Mouse (Mus musculus) small intestine, adult 10 weeks (tissue): ENCODE data around the gene Olfr1315-ps1. TPM values are rescaled to one million over a fixed set of nuclear protein-coding genes. Genes with fewer than 3 reads are reported as not detected.

ENCODE experiments used
- polyA plus RNA-seq: library from polyadenylated mRNA; stranded (reverse); fragments of 350-450 nt; fragmentation: Illumina TruSeq; extraction: RNeasy Lipid Tissue Mini Kit (QIAGEN cat#74804); gene quantifications from one replicate; pipeline ENCODE4 v1.2.3, GENCODE M21; 2014; ENCODE audit warnings: low replicate concordance

Gene Olfr1315-ps1
- not detected for polyA plus RNA-seq

DNA sequence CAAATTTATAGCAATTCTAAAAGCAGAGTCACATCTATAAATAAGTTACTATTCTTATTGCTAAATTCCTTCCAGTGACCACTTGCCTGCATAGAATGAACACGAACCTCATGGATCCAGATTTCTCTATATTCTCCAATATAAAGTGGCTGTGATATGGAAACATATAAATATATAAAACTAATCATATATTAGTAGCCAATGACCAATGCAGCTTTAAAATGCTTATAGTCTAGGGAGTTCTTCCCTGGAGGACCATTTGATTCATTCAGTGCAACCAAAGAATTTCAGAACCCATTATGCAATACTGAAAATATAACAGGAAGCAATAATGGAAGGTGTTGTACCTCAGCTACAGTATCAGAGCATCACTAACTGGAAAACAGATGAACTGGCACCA is at the start of gene Olfr1315-ps1:
TSS of gene Olfr1315-ps1 (minus strand) at position 101 of the 400 bp plus-strand sequence.

DNA sequence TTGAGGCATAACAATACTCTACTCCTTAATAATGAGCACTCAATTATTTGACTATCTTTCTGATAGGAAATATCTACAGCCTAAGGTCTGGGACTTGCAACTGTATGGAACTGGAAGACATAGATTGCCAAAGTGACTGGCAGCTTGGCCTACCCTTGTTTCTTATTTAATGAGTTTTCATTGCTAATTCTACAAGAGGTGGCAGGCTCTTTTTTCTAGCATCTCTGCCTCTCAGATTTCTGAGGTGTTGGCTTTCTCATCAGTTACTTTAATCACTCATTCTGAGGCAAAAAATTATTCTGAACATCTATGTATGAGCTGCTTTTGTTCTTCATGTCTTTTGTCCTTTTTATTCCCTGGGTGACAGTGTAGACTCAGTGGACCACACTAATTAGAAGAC is 38.7 kb upstream of the Olfr1315-ps1 start, which contains the start of gene Olfr1318:
TSS of gene Olfr1318 (plus strand) at position 301 of the 400 bp plus-strand sequence.

DNA sequence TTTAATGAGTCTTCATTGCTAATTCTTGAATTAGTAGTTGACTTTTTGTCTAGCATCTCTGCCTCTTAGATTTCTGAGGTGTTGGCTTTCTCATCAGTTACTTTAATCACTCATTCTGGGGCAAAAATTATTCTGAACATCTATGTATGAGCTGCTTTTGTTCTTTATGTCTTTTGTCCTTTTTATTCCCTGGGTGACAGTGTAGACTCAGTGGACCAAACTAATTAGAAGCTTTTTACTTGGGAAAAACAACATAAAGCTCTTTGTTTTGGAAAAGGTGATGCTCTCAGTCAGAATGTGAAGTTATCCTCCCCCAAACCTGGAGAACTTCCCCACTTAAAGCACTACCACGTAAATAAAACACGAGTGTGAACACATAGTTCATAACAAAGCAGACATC is 24.8 kb upstream of the Olfr1315-ps1 start, which contains the start of gene Olfr1317:
TSS of gene Olfr1317 (plus strand) at position 301 of the 400 bp plus-strand sequence.

DNA sequence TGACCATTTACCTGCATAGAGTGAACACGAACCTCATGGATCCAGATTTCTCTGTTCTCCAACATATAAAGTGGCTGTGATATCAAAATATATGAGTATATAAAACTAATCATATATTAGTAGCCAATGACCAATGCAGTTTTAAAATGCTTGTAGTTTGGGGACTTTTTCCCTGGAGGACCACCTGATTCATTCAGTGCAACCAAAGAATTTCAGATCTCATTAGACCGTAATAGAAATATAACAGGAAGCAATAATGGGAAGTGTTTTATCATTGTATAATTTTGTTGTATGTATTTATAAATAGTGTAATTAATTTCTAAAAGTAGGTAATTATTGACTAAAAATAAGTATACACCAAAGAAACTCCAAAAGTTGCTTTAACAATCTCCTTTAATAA is 19.6 kb upstream of the Olfr1315-ps1 start, which contains the start of gene Olfr1316:
TSS of gene Olfr1316 (minus strand) at position 101 of the 400 bp plus-strand sequence.

DNA sequence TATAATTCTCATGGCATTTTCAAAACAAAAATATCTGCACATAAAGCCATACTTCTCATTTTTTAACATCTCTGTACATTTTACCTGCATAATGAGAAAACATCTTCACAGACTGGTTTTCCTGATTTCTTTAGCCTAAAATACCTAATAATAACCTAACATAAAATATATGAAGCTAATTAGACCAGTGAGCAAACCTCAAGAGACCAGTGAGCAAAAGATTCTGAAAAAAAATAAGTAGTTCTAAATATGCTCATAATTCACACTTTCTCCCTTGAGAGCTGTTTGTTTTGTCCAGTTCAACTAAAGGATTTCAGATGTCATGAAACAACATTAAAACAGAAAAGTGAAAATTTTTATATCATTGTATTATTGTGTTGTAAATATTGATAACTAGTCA is 18.6 kb downstream of the Olfr1315-ps1 start, which contains the start of gene Olfr1314:
TSS of gene Olfr1314 (minus strand) at position 101 of the 400 bp plus-strand sequence.

DNA sequence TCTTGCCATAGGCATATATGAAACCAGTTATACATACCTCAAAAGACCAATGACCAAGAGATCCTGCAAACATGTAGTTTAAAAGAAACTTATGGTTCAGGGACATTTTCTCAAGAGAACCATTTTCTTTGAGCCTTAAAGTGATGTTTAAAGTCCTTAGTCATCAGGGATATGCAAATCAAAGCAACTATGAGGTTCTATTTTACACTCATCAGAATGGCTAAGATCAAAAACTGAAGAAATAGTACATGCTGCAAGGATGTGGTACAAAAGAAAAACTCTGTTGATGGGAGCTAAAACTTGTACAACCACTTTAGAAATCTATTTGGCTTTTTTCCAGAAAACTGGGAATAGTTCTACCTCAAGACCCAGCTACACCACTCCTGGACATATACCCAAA is 37.5 kb downstream of the Olfr1315-ps1 start, which contains the start of gene Olfr1313:
TSS of gene Olfr1313 (minus strand) at position 101 of the 400 bp plus-strand sequence.

Other genes with a start within 250 kb of the Olfr1315-ps1 start
- gene Olfr1305, start 238.3 kb downstream of the Olfr1315-ps1 start, polyA plus RNA-seq, result not detected
- gene Olfr1306, start 199.2 kb downstream of the Olfr1315-ps1 start, polyA plus RNA-seq, result not detected
- not detected for gene Olfr1307, start 166.0 kb downstream of the Olfr1315-ps1 start, polyA plus RNA-seq
- gene Olfr1308, start 150.5 kb downstream of the Olfr1315-ps1 start, polyA plus RNA-seq, result not detected
- not detected for gene Olfr1309, start 125.2 kb downstream of the Olfr1315-ps1 start, polyA plus RNA-seq
- gene Olfr1310, start 102.7 kb downstream of the Olfr1315-ps1 start, polyA plus RNA-seq, result not detected
- gene Olfr1311, start 91.0 kb downstream of the Olfr1315-ps1 start, polyA plus RNA-seq, result not detected
- not detected for gene Olfr1312, start 65.2 kb downstream of the Olfr1315-ps1 start, polyA plus RNA-seq
- gene Olfr1313, start 37.6 kb downstream of the Olfr1315-ps1 start, polyA plus RNA-seq, result not detected
- gene Olfr1314, start 18.7 kb downstream of the Olfr1315-ps1 start, polyA plus RNA-seq, result not detected
- gene Olfr1316, start 19.5 kb upstream of the Olfr1315-ps1 start, polyA plus RNA-seq, result not detected
- not detected for gene Olfr1317, start 24.9 kb upstream of the Olfr1315-ps1 start, polyA plus RNA-seq
- gene Olfr1318, start 38.8 kb upstream of the Olfr1315-ps1 start, polyA plus RNA-seq, result not detected
- gene Lpcat4, start 124.0 kb upstream of the Olfr1315-ps1 start, polyA plus RNA-seq, result not detected
- gene Nutm1, start 143.9 kb upstream of the Olfr1315-ps1 start, polyA plus RNA-seq, result not detected
- 12.3 TPM for gene Nop10, start 146.5 kb upstream of the Olfr1315-ps1 start, polyA plus RNA-seq
- gene Slc12a6, start 150.4 kb upstream of the Olfr1315-ps1 start, polyA plus RNA-seq, result 97.3 TPM
- not detected for gene Gm21985, start 150.9 kb upstream of the Olfr1315-ps1 start, polyA plus RNA-seq